Mouse (Mus musculus): Measurements from ENCODE around the gene Gjd3.

- no peak for TF ChIP-seq POLR2A (IDR thresholded peaks at IDR 0.05; ENCODE audit: low read depth, low read length)
- no peak for TF ChIP-seq CTCF (IDR thresholded peaks at IDR 0.05; ENCODE audit: borderline replicate concordance, insufficient read depth, low read length)
These were observed 13.9 kb downstream of the Gjd3 start for GRCm38 (mm10) chr11:98968716-98969495.

Data from embryonic fibroblast, embryonic 13.5 days (primary cell).